Mouse (Mus musculus) cerebellum, adult 11-12 months (tissue): ENCODE data around the gene Iqschfp.
"Not testable (repeated sequence)": the region's sequence is repeated elsewhere in the genome, so short reads cannot be mapped to it uniquely, and the experiment has no call there.

Experiments
- DNase-seq: peaks from one replicate; pipeline ENCODE4 v3.0.0; 2022

Gene Iqschfp

DNA sequence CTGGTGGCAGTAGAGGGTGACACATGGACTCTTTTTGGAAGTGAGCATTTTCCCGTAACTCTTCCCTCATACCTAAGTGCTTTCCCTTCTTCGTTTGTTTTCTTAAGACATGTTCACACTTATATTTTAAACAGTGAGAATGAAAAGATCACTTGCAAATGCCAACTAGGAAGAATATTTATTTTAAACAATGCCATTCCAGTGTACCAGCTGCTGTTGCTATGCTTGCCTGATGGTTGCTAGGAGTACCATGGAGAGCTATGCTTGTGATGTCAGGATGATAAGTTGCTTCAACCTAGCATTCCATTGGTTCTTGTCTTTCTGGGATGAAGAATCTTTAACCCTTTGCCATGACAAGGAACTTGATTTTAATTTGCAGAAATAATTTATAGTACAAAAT, 193.0 kb downstream of the Iqschfp start:
- no peak for DNase-seq

DNA sequence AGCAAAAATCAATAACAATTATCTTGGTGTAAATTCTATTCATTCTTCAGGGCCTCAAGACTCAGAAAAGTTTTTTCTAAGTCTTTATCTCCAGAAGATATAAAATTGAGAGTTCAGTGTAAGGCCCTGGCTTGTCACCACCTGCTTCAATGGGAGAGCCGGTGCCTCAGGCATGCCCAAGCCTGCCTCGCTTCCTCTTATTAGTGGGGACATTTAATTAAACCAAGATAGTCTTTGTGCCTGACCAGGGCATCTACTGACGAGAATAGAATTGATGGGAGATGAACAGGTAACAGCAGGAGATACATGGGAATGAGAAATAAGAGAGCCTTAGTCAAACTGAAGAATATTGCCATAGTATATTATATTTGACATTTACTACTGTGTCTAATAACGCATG, 200.1 kb downstream of the Iqschfp start:
- DNase-seq: no peak

- no peak for DNase-seq
Observed at GRCm38 (mm10) chr3:68096724-68097431, 204.8 kb downstream of the Iqschfp start.

- not testable (repeated sequence) for DNase-seq
Observed at GRCm38 (mm10) chr3:68099561-68099960, 207.5 kb downstream of the Iqschfp start.

DNA sequence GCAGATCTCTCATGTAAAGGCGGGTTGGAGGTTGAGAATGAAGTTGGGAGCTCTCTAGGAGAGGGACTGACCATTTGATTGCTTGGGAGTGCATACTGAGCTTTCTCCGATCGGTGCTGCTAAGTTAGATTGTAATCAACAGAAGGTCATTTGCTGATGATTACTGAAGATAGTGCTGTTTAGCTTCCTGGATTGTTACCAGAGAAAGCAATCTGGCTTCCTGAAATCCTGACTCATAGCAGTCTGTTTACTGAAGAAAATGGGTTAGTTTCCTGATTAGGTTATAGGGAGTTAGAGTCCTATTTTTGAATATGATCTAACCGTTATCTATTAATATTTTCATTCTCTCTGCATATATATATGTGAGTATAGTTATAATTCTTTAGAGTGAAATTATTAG, 209.3 kb downstream of the Iqschfp start:
- no peak for DNase-seq

DNA sequence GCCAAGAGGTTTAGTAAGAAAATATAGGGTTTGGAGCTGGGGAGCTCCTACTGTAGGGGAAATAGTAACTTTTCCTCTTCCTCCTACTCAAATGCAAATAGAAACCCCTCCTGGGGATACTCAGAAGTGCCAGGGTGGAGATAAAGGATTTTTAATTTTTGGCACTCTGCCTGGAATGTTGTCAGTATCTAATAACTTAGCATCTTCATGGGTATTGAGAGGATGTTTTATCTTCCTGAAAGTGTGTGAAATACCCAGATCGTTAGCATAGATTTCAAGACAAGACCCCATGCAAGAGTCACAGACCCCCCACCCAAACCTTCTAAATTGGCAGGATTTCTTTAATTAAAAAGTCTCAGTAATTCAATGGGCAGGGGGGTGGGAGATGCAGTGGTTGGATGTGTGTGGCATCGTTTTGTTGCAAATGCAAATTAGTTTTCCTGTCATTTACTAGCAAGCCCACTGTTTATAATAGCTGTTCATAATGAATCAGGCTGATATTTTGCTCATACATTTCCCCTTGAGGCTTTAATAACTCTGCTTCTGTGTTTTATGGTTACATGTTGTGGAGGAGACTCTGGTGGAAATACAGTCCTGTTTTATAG, 213.2 kb downstream of the Iqschfp start:
- no peak for DNase-seq

DNA sequence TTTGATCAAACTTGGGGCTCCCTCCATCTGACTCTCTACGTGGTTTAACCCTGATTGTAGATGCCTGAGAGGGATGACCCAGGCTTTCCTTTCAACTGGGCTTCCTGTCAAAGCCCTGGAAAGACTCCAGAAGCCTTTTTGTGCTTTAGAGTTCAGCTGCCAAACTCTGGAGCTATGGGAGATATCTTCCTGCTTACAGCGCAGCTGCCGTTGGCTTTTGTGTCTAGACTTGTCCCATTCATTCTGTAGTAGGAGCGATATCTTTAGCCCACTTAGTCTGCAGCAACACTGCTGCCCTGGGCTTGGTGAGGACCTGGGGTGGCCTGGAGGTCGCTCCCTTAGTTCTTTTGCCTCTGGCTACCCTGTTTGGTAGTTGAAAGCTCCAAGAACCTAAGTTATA, 229.3 kb downstream of the Iqschfp start:
- DNase-seq: no peak

GRCm38 (mm10) chr3:68126284-68126856, 234.3 kb downstream of the Iqschfp start:
- no peak for DNase-seq

GRCm38 (mm10) chr3:68130386-68130785, 238.4 kb downstream of the Iqschfp start:
- no peak for DNase-seq

GRCm38 (mm10) chr3:68138833-68139627, 247.0 kb downstream of the Iqschfp start:
- DNase-seq: no peak

- no peak for DNase-seq
Observed at GRCm38 (mm10) chr3:68150688-68151087, 258.7 kb downstream of the Iqschfp start.

GRCm38 (mm10) chr3:68160175-68160574, 268.1 kb downstream of the Iqschfp start:
- no peak for DNase-seq

GRCm38 (mm10) chr3:68160760-68161159, 268.7 kb downstream of the Iqschfp start:
- DNase-seq: no peak

- no peak for DNase-seq
Observed at GRCm38 (mm10) chr3:68178248-68178647, 286.2 kb downstream of the Iqschfp start.

DNA sequence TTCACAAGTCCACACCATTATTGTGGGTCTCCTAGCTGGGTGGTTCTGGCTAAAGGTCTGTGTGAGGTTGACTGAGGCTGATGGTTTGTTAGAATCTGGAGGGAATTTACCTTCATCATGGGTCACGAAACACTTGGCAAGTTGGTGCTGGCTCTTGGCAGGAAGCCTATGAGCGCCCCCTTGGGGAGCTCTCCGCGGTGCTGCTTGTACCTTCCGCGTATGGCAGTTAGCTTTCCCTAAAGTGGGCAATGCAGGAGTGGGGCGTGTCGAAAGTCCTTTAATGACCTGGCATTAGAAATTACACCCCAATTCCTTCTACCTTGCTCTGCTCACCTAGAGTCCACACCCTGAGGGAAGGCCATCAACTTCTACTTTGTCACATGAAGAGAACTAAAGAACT, 295.4 kb downstream of the Iqschfp start:
- no peak for DNase-seq

GRCm38 (mm10) chr3:68189100-68189499, 297.1 kb downstream of the Iqschfp start:
- no peak for DNase-seq

DNA sequence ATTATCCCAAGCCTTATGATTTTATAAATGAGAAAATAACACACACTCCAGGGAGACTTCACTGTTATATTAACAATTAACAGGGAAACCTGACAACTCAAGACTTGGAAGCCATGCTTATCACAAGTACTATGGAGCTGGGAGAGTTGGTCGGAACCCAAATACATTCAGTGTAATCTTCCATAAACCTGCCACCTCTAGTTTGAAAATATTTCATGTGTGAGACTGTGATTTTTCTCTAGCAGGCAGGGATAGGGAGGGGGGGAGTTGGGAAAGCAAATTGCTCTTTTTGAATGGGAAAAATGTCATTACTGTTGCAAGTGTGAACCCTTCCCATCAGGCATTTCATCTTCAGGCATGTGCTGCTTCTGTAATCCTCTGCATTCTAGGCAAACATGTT, 304.9 kb downstream of the Iqschfp start:
- DNase-seq: no peak

DNA sequence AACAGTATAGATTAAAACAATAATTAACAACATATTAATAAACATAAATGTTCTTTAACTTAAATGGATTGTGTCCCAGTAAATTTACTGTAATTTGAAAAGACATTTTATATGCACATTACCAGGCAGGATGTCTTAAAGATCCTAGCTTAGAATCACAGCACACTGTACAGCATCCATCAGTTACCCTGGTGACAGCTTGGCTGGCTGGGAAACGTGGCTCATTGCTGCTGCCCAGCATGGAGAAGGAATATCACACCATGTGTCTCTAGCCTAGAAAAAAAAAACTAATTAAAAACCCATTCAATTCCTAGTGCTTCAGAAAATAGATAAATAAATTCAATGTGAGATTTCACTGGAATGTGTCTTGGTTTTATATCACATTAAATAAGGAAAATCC, 309.2 kb downstream of the Iqschfp start:
- DNase-seq: no peak

DNA sequence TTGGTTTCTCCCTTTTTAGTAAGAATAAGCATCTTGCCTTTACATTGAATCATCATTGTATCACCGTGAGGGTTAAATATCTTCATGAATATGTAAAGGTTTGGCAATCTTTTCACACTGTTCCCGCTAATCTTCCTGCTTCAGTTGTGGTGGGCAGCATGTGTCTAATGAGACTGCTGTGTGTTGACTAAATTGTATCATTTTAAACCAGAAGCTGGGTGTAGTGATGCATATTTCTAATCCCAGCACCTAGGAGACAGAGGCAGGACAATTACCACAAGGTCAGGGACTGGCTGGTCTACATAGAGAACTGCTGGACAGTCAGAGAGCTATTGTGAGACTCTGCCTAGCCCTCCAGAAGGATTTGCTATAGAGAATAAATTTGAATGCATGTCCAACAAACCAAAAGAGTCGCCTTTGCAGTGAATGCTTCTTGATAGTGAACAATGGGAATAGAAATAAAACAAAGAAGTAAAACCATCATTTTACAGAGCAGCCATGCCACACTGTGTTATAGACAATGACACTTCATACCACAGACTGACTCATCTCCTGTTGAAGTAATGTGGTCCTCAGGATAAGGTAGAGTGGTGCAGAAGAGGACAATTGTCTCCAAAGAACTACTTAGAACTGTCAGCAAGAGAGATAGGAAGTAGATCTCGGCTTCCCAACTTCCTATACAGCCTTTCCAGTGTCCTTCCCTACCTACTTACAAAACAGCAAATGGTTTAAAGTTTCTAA, 310.3 kb downstream of the Iqschfp start:
- DNase-seq: no peak

DNA sequence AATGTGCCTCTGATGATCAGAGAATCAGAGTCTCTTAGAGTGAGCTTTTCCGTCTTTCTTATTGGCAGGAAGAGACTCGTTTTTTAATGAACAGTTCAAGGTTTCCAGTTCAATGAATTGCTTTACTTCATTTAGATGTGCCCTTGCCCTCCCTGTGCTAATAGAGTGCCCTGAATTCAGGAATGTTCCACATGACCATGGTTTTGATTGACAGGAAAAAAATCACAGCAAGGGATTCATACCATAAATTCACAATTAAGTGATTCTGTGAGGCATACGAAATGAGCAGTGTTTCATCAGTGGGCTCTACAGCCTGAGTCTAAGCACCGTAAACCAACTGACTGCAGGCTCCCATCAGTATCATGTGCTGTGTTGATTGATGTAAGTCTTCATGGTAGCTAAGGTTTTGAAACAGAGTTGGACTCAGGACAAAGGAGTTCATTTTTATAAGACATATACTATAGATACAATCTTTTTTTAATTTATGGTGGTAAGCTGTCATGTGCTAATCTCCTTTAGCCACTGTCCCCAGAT, 312.0 kb downstream of the Iqschfp start:
- DNase-seq: no peak

- DNase-seq: no peak
Observed at GRCm38 (mm10) chr3:68210422-68210821, 318.4 kb downstream of the Iqschfp start.

- no peak for DNase-seq
Observed at GRCm38 (mm10) chr3:68221452-68221851, 329.4 kb downstream of the Iqschfp start.

DNA sequence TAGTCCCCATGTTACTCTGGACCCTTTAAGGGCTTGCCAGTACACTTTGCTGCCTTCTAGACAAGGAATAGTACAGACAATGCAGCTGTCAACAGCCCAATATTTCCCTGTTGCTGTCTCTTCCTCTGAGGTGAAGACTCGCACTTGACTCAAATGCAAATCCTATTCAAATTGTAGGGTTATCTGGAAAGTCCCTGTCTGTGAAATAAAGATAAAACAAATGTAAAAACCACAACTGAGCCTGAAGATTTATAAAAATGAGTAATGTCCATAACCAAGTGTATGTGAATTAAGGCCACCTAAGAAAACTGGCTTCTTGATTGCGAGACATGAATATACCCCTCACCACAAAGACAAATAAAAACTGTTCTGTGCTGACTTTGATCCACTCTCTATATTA, 347.9 kb downstream of the Iqschfp start:
- DNase-seq: no peak
